Mouse (Mus musculus) mouse trophoblast stem cell (cell line): ENCODE results near the gene Vmn1r112.
"Not testable (repeated sequence)": the region's sequence is repeated elsewhere in the genome, so short reads cannot be mapped to it uniquely, and the experiment has no call there.

ENCODE experiments used
- in situ Hi-C, 2 experiments: fragments of 300-500 bp; cut with MseI, MboI; formaldehyde crosslinking; loops; 2 replicates in 1 of 2; 3 replicates in 1 of 2; pipeline ENCODE4 v1.15.1; 2025

The Vmn1r112 gene

GRCm38 (mm10) chr7:20770885-20771284 lies at the start of gene Vmn1r112:
Gene Vmn1r112, plus strand, starts transcription at chr7:20771185.
- in situ Hi-C loops = not testable (repeated sequence)

- in situ Hi-C loops = not testable (repeated sequence)
Observed at GRCm38 (mm10) chr7:20730524-20730923, 40.5 kb upstream of the Vmn1r112 start, which contains the start of gene Gm10668. Gene Gm10668, minus strand, starts transcription at chr7:20730624.

GRCm38 (mm10) chr7:20786985-20787384 lies 16.0 kb downstream of the Vmn1r112 start, which contains the start of gene Vmn1r113:
Gene Vmn1r113, plus strand, starts transcription at chr7:20787285.
- in situ Hi-C loops = not testable (repeated sequence)

GRCm38 (mm10) chr7:20812086-20812485 lies 41.1 kb downstream of the Vmn1r112 start, which contains the start of gene Vmn1r114:
Gene Vmn1r114, minus strand, starts transcription at chr7:20812186.
- in situ Hi-C loops = not testable (repeated sequence)
